Mouse (Mus musculus) adrenal gland (tissue): ENCODE measurements around the gene Ddhd1.

Experiments
- microRNA-seq, 2 experiments: library from miRNA; unstranded; fragments of <30 nt; microRNA quantifications; one replicate each; pipeline ENCODE4; 2019

Gene Ddhd1

Small RNA genes within 50 kb of the gene (microRNA-seq; reads per million reads assigned to microRNA genes)
- gene Mir5131: 1.1 to 2.1 reads per million in 2 experiments
